Mouse (Mus musculus) left cerebral cortex, adult 2 months (tissue): ENCODE measurements around the gene Dcpp3. TPM values are rescaled to one million over a fixed set of nuclear protein-coding genes. Genes with fewer than 3 reads are reported as not detected.
"Not testable (repeated sequence)": the region's sequence is repeated elsewhere in the genome, so short reads cannot be mapped to it uniquely, and the experiment has no call there.

ENCODE experiments used
- DNase-seq, 2 experiments: peaks; one replicate each; pipeline ENCODE4 v3.0.0; 2021 to 2022; ENCODE audit warnings: low spot score in 2 of 2, mixed read lengths in 1 of 2; ENCODE audit errors: extremely low spot score in 1 of 2
- H3K27ac ChIP-seq: fragments of 200-600 bp; 2 replicates; pipeline ENCODE4 v1.8.1; 2022
- H3K4me3 ChIP-seq: fragments of 200-600 bp; 2 replicates; pipeline ENCODE4 v1.8.1; 2022
- CTCF ChIP-seq: fragments of 200-600 bp; IDR thresholded peaks from 2 replicates; pipeline ENCODE4 v1.8.1; 2022; ENCODE audit warnings: antibody characterized with exemption, mild to moderate bottlenecking, moderate library complexity
- intact Hi-C: fragments of 180-260 bp; cut with DNase I; formaldehyde crosslinking; loops from one replicate; pipeline ENCODE4 v1.15.1; 2025
- total RNA-seq, 2 experiments: library from RNA; stranded (reverse); gene quantifications; 2 replicates each; pipeline ENCODE4 v1.2.3; 2021

Dcpp3 gene
- total RNA-seq, 2 experiments from 2014 or later: not detected

GRCm38 (mm10) chr17:23949068-23949467 is 31.8 kb downstream of the Dcpp3 start:
- Histone ChIP-seq H3K27ac (no peak overlapping the region), H3K4me3 (no peak overlapping the region)
- no peak for DNase-seq
- intact Hi-C loops: no loop called here
- TF ChIP-seq CTCF: no peak

GRCm38 (mm10) chr17:23950828-23951227 is 33.6 kb downstream of the Dcpp3 start:
- DNase-seq, H3K27ac ChIP-seq, H3K4me3 ChIP-seq, intact Hi-C loops: not testable (repeated sequence)

- no peak for DNase-seq
- Histone ChIP-seq H3K27ac (no peak within 1 kb of the TSS), H3K4me3 (no peak within 1 kb of the TSS)
- intact Hi-C loops: no loop called here
- no peak for TF ChIP-seq CTCF
Observed at GRCm38 (mm10) chr17:23955174-23955573, 37.9 kb downstream of the Dcpp3 start, which contains the start of gene Sbpl. Gene Sbpl (minus strand): TSS chr17:23955274.

GRCm38 (mm10) chr17:23960084-23960738 is 43.0 kb downstream of the Dcpp3 start:
- peak; percentile 99 for TF ChIP-seq CTCF
- Histone ChIP-seq H3K27ac (no peak overlapping the region), H3K4me3 (no peak overlapping the region)
- DNase-seq: peak; percentile 78 to 83
- intact Hi-C loops: loop anchor here (1.0 to 5.0 kb wide), 3 partner anchors 86 to 188 kb away; partner anchors contain the start of gene Flywch1

- Histone ChIP-seq H3K27ac (no peak overlapping the region), H3K4me3 (no peak overlapping the region)
- TF ChIP-seq CTCF: no peak
- no peak for DNase-seq
- intact Hi-C loops: loop anchor here (5.0 kb wide), 1 partner anchor 189 kb away; the partner anchor contains the start of gene Flywch1
Observed at GRCm38 (mm10) chr17:23961573-23962122, 44.4 kb downstream of the Dcpp3 start.

- Histone ChIP-seq H3K4me3 (no peak overlapping the region), H3K27ac (no peak overlapping the region)
- intact Hi-C loops: no loop called here
- TF ChIP-seq CTCF: no peak
- DNase-seq: no peak
Observed at GRCm38 (mm10) chr17:23965805-23966425, 48.7 kb downstream of the Dcpp3 start.

GRCm38 (mm10) chr17:23966658-23967401 is 49.6 kb downstream of the Dcpp3 start:
- DNase-seq: no peak
- intact Hi-C loops: no loop called here
- no peak overlapping the region for H3K4me3 ChIP-seq
- H3K27ac ChIP-seq: no peak overlapping the region
- TF ChIP-seq CTCF: no peak

GRCm38 (mm10) chr17:23968780-23969179 is 51.5 kb downstream of the Dcpp3 start:
- Histone ChIP-seq H3K27ac (no peak overlapping the region), H3K4me3 (no peak overlapping the region)
- no peak for DNase-seq
- intact Hi-C loops: loop anchor here (2.0 kb wide), 1 partner anchor 24 kb away; no protein-coding TSS in a partner anchor
- TF ChIP-seq CTCF: no peak

Other genes starting within 250 kb of the Dcpp3 start
- gene Hcfc1r1, start 243.9 kb upstream of the Dcpp3 start, total RNA-seq: 100 to 1,000 TPM; 127 to 129 TPM
- gene Thoc6, start 243.6 kb upstream of the Dcpp3 start, total RNA-seq: 1 to 10 TPM; 5.5 to 7.2 TPM
- gene Tnfrsf12a, start 240.0 kb upstream of the Dcpp3 start, total RNA-seq: 10 to 100 TPM; 10.3 to 14.3 TPM
- not detected for gene Cldn6, start 238.2 kb upstream of the Dcpp3 start, total RNA-seq
- under 1 TPM in 1 of 2 experiments, not detected in 1; 0.23 TPM for gene Cldn9, start 233.4 kb upstream of the Dcpp3 start, total RNA-seq
- gene 1520401A03Rik, start 194.7 kb upstream of the Dcpp3 start, total RNA-seq: under 1 TPM; 0.23 to 0.32 TPM
- gene Pkmyt1, start 191.1 kb upstream of the Dcpp3 start, total RNA-seq: 1 to 10 TPM; 4.3 TPM
- gene Paqr4, start 176.6 kb upstream of the Dcpp3 start, total RNA-seq: 10 to 100 TPM; 50.9 to 56.0 TPM
- gene Kremen2, start 171.6 kb upstream of the Dcpp3 start, total RNA-seq: under 1 TPM; 0.68 TPM
- 100 to 1,000 TPM; 425 to 428 TPM for gene Flywch1, start 145.9 kb upstream of the Dcpp3 start, total RNA-seq
- gene Flywch2, start 131.4 kb upstream of the Dcpp3 start, total RNA-seq: 10 to 100 TPM; 11.9 to 13.7 TPM
- 100 to 1,000 TPM; 671 to 678 TPM for gene Srrm2, start 126.9 kb upstream of the Dcpp3 start, total RNA-seq
- gene Elob, start 88.3 kb upstream of the Dcpp3 start, total RNA-seq: 100 to 1,000 TPM; 337 to 365 TPM
- not detected for gene Prss33, start 81.4 kb upstream of the Dcpp3 start, total RNA-seq
- not detected for gene Prss32, start 73.6 kb upstream of the Dcpp3 start, total RNA-seq
- 1 to 10 TPM; 1.1 to 2.2 TPM for gene Prss41, start 73.3 kb upstream of the Dcpp3 start, total RNA-seq
- gene Prss21, start 49.4 kb upstream of the Dcpp3 start, total RNA-seq: not detected
- gene Dcpp1, start 36.6 kb upstream of the Dcpp3 start, total RNA-seq: not detected
- not detected for gene Dcpp2, start 36.6 kb upstream of the Dcpp3 start, total RNA-seq
- gene Sbp, start 24.2 kb downstream of the Dcpp3 start, total RNA-seq: not detected
- not detected for gene Sbpl, start 37.8 kb downstream of the Dcpp3 start, total RNA-seq
- gene Prss30, start 63.1 kb downstream of the Dcpp3 start, total RNA-seq: 1 to 10 TPM in 1 of 2 experiments, under 1 TPM in 1; 0.45 to 1.1 TPM
- gene Prss22, start 80.6 kb downstream of the Dcpp3 start, total RNA-seq: 1 to 10 TPM in 1 of 2 experiments, under 1 TPM in 1; 0.70 to 1.5 TPM
- not detected for gene Prss27, start 120.7 kb downstream of the Dcpp3 start, total RNA-seq
- 10 to 100 TPM; 25.0 to 26.4 TPM for gene Kctd5, start 156.0 kb downstream of the Dcpp3 start, total RNA-seq
- gene Pdpk1, start 233.5 kb downstream of the Dcpp3 start, total RNA-seq: 100 to 1,000 TPM; 114 to 116 TPM
- 10 to 100 TPM; 29.2 to 32.0 TPM for gene Amdhd2, start 246.3 kb downstream of the Dcpp3 start, total RNA-seq